Mouse (Mus musculus) T-helper 17 cell (primary cell): Measurements from ENCODE around the gene Smad1.

ENCODE experiments used
- in situ Hi-C, 2 experiments: fragments of 300-600 bp; cut with MboI, MseI; formaldehyde crosslinking; loops; 1 replicate in 1 of 2; 2 replicates in 1 of 2; pipeline ENCODE4 v1.15.1; 2025; ENCODE audit warnings: high pct_unique_total_duplicates in 2 of 2

Smad1 gene

GRCm38 (mm10) chr8:79310801-79311200, 88.5 kb downstream of the Smad1 start:
- in situ Hi-C loops: no loop called here

- in situ Hi-C loops: no loop called here
Measured at GRCm38 (mm10) chr8:79305941-79306340, 93.4 kb downstream of the Smad1 start.

DNA sequence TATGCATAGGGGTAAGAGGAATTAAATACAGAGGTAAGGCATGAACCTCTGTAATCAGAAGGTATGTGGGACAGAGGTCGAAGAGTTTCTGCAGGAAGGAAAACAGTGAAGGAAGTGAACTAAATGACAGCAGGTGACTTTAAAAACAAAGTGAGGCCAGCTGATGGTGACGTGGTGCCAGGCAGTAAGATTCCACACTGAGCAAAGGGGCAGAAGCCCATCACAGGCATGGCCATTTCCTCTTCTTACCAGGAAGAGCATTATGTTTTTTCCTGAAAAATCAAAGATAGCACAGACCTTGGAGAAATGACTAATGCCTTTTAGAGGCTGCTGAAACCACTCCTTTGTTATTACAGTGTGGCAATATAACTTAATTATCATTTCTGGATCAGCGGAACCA, 97.8 kb downstream of the Smad1 start:
- in situ Hi-C loops: no loop called here

DNA sequence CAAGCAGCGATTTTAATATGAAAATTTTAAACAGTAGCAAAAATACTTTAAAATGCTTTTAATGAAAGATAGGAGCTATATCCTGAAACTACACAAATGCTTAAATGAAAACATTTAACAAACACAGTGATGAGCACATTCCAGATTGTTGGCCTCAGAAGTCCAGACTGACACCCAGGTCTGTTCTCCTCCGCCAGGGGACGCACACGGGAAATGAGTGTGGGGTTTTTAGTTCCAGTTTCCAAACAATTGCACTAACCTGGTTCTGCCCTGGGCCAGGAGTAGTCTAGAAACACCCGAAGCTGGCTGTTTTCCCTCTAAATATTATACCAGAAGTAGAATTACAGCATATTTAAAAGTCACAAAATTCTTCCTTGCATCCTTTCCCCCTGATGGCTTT, 99.6 kb downstream of the Smad1 start:
- in situ Hi-C loops: no loop called here

DNA sequence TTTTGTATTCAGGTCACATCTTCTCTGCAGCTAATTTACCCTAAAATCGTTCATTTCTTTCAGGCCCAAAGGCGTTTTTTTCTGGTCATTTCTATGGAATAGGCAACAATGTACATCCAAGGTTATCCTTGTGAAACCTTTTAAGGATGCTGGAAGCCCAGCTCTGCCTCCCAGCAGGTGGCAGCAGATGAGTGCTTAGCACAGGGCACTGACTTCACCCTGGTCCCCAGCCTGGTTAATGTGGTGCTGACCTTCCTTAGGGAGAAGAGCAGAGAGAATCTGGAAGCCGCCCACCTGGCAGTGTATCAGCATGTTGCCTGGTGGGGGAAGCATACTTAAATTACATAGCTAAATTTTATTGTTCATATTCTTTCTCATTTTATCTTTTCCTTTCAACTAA, 101.6 kb downstream of the Smad1 start:
- in situ Hi-C loops: no loop called here

DNA sequence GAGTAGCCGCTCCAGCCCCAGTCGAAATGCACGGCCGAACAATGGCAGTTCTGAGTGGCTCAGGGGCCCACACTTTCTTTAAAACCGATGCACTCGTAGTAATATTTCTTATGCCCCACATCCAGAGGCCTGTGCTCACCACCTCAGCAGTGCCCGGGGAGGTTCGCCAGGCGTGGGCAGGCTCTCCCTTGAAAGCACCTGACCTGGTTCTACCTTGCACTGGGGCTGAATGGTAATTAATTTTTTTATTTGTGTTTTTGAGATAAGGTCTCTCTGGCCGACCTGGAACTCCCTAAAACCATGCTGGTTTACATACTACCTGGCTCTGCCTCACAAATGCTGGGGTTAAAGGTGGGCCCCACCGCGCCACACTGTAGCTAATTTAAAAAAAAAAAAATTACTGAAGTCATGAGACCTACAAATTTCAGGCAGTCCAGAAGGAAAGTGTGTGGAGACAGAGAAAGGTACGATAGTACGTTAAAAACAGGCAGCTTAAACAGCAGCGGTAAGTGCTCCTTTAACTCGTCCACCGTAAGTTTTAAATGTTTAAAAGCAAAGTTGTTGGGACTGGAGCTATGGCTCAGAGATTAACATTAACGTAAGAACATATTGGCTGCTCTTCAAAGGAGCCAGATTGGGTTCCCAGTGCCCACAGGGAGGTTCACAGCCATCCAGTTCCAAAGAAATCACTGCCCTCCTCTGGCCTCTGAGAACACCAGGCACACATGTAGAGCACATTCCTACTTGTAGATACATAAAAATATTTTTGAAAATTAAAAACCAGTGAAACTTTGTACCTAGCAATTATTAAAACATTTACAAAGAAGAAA, 103.8 kb downstream of the Smad1 start:
- in situ Hi-C loops: no loop called here

DNA sequence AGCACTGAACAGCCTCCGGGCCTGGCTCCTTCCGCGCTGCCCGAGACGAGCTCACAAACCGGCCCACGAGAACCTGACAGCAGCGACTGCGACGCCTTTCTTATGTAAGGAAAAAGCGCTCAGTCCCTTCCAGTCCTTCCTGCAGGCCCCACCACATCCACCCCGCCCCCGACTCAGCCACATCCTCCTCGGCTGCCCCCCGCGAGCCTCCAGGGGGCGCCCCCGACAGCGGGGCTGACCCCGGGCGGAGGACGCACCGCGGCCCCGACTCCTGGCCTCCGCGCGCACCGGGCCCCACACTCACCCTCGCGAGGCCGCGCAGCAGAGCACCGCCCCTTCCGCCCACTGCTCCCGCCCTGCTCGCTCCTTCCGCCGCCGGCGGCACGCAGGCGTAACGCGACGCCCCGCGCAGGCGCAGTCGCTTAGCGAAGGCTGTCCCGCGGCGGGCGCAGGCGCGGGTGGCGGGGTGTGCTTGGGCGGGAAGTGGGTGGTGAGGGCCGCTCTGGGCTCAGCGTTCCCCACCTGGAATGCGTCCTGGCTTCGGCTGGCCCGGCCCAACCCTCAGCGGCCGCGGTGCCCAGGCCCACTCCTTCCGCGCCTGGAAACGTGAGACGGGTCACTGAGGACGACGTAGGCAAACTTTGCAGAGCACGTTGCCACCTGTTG, 104.6 kb downstream of the Smad1 start, which contains the start of gene Mmaa:
Mmaa (minus strand) TSS at position 328 of the 666 bp plus-strand sequence.
- in situ Hi-C loops: no loop called here

DNA sequence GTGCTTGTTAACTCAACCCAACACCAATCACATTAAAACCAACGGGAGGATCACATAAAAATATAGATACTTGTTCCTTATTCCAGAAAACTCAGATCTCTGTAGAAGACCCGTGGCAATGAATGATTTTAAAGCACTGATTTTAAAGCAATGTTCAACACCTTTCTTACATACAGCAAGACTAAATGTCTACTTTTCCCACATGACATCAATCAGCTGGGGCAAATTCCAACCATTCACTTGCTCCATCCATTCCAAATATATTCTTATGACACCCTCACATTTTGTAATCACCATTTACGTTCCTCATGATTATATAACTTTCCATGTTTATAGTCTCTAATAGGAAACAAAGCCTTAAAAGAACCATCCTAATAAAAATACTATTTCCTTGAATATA, 105.5 kb downstream of the Smad1 start:
- in situ Hi-C loops: no loop called here

- in situ Hi-C loops: no loop called here
Measured at GRCm38 (mm10) chr8:79292712-79293264, 106.5 kb downstream of the Smad1 start.

- in situ Hi-C loops: no loop called here
Measured at GRCm38 (mm10) chr8:79289592-79289991, 109.7 kb downstream of the Smad1 start.

- in situ Hi-C loops: no loop called here
Measured at GRCm38 (mm10) chr8:79288681-79289080, 110.6 kb downstream of the Smad1 start.
